Mouse (Mus musculus) left cerebral cortex, adult 18-20 months (tissue): Measurements from ENCODE around the gene Stx1b. TPM values are rescaled to one million over a fixed set of nuclear protein-coding genes. Genes with fewer than 3 reads are reported as not detected.
A peak's percentile ranks its signal among the peaks of the same experiment; 100 is the strongest.
"Not testable (repeated sequence)": the region's sequence is repeated elsewhere in the genome, so short reads cannot be mapped to it uniquely, and the experiment has no call there.

Experiments
- DNase-seq, 2 experiments: peaks; one replicate each; pipeline ENCODE4 v3.0.0; 2021 to 2022; ENCODE audit warnings: low spot score in 2 of 2, mixed read lengths in 1 of 2
- long read RNA-seq, 2 experiments: library from polyadenylated mRNA; stranded (forward); transcript quantifications; one replicate each; pipeline ENCODE4 v2.0.0; 2021
- total RNA-seq, 2 experiments: library from RNA; stranded (reverse); gene quantifications; 2 replicates each; pipeline ENCODE4 v1.2.3; 2021

The Stx1b gene
- total RNA-seq = 100 to 1,000 TPM; 420 to 434 TPM
- long read RNA-seq, experiment 1, full-length matches to known transcripts = 75 of 243 reads
- long read RNA-seq, experiment 1, partial matches to known transcripts = 6 of 243 reads
- long read RNA-seq, experiment 1, other reads (novel, unspliced or antisense) = 162 of 243 reads
- long read RNA-seq, experiment 2, full-length matches to known transcripts = 37 of 166 reads
- long read RNA-seq, experiment 2, partial matches to known transcripts = 5 of 166 reads
- long read RNA-seq, experiment 2, other reads (novel, unspliced or antisense) = 124 of 166 reads

GRCm38 (mm10) chr7:127824176-127824871 is at the start of gene Stx1b, which contains the start of gene Stx4a:
TSS of gene Stx1b (minus strand) at chr7:127824549.
TSS of gene Stx4a (plus strand) at chr7:127824294.
- peak; percentile 68 to 79 for DNase-seq

- no peak for DNase-seq
Measured at GRCm38 (mm10) chr7:127870136-127870821, 45.9 kb upstream of the Stx1b start.

GRCm38 (mm10) chr7:127869149-127869810 is 44.9 kb upstream of the Stx1b start:
- peak; percentile 21 to 40 for DNase-seq

GRCm38 (mm10) chr7:127867641-127868040 is 43.3 kb upstream of the Stx1b start:
- DNase-seq = no peak

- no peak for DNase-seq
Measured at GRCm38 (mm10) chr7:127866434-127866833, 42.1 kb upstream of the Stx1b start.

- DNase-seq = no peak
Measured at GRCm38 (mm10) chr7:127858258-127858657, 33.9 kb upstream of the Stx1b start.

GRCm38 (mm10) chr7:127850906-127851305 is 26.6 kb upstream of the Stx1b start:
- DNase-seq = no peak

GRCm38 (mm10) chr7:127849973-127850875 is 25.9 kb upstream of the Stx1b start:
- no peak for DNase-seq

GRCm38 (mm10) chr7:127842001-127842718 is 17.8 kb upstream of the Stx1b start:
- peak; percentile 76 to 85 for DNase-seq

- peak; percentile 96 to 97 for DNase-seq
Measured at GRCm38 (mm10) chr7:127841340-127842000, 17.1 kb upstream of the Stx1b start.

GRCm38 (mm10) chr7:127840886-127841285 is 16.5 kb upstream of the Stx1b start:
- peak; percentile 69 to 79 for DNase-seq

- DNase-seq = not testable (repeated sequence)
Measured at GRCm38 (mm10) chr7:127840031-127840430, 15.7 kb upstream of the Stx1b start.

GRCm38 (mm10) chr7:127837878-127838277 is 13.5 kb upstream of the Stx1b start:
- DNase-seq = not testable (repeated sequence)

GRCm38 (mm10) chr7:127837473-127837872 is 13.1 kb upstream of the Stx1b start:
- DNase-seq = no peak

- no peak for DNase-seq
Measured at GRCm38 (mm10) chr7:127835550-127835949, 11.2 kb upstream of the Stx1b start.

- DNase-seq = peak in 1 of 2 experiments; percentile 54
Measured at GRCm38 (mm10) chr7:127823236-127824171, 845 bp downstream of the Stx1b start.

GRCm38 (mm10) chr7:127822494-127822893 is 1.9 kb downstream of the Stx1b start:
- DNase-seq = no peak
